Mouse (Mus musculus): ENCODE data around the gene Mocs3. TPM values are rescaled to one million over a fixed set of nuclear protein-coding genes. Genes with fewer than 3 reads are reported as not detected.

Gene Mocs3
- total RNA-seq, 2 experiments from 2014 or later, result 1.9 to 4.2 TPM

DNA sequence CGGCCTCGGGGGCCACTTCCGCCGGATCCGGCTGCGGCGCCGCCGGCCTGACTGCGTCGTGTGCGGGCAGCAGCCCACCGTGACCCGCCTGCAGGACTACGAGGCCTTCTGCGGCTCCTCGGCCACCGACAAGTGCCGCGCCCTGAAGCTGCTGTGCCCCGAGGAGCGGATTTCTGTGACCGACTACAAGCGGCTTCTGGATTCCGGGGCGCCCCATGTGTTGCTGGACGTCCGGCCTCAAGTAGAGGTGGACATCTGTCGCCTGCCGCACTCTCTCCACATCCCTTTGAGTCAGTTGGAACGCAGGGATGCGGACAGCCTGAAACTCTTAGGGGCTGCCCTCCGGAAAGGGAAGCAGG lies 1.0 kb downstream of the Mocs3 start:
- ATAC-seq (replicated peaks; ENCODE audit: low FRiP score, low TSS enrichment, poor library complexity, severe bottlenecking), result no peak

DNA sequence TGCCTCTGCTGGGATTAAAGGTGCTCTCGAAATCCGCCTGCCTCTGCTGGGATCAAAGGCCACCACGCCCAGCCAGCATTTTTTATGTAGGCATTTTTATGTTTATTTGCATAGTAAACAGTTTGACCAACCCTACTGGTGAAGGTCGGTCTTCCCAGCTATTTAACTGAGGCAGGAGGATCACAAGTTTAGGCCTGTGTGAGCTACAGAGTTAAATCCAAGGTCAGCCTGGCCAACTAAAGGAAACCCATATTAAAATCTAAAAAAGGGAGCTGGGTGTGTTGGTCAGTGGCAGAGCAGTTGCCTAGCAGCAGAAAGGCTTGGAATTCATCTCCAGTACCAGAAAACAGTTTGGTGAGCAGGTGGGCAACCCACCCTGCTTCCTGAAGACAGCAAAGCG lies 2.9 kb downstream of the Mocs3 start:
- ATAC-seq (replicated peaks; ENCODE audit: low FRiP score, low TSS enrichment, poor library complexity, severe bottlenecking), result no peak

DNA sequence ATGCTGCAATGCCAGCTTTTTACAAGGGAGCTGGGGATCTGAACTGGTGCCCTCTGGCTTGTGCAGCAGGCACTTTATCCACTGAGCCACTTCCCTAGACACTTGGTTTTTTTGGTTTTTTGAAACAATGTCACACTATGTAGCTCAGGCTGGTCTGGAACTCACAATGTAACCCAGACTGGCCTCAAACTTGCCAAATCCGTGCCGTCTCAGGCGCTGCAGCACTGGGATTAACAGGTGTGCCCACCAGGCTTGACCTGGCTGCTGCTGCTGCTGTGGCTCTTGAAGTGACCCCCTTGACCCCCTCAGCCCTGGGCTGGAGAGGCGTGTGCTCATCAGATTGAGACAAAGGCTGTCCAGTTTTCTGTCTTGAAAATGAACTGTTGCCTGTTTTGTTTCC lies 7.9 kb downstream of the Mocs3 start:
- ATAC-seq (replicated peaks; ENCODE audit: low FRiP score, low TSS enrichment, poor library complexity, severe bottlenecking), result no peak

DNA sequence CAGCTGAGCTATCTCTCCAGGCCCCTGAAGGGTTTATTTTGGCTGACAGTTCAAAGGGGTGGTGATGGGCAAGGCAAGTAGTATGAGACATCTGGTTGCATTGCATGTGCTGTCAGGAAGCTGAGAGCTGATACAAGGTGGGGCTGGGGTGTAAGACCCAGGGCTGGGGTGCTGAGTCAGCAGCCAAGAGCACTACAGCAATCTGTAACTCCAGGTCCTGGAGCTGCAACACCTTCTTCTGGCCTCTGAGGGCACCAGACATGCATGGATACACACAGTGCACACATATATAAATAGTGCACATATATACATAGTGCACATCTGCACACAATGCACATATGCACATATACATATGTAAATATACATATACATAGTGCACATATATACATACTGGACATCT lies 12.4 kb downstream of the Mocs3 start:
- peak; percentile 53; the same call in 1 of the 2 replicates for ATAC-seq (replicated peaks; ENCODE audit: low FRiP score, low TSS enrichment, poor library complexity, severe bottlenecking)

DNA sequence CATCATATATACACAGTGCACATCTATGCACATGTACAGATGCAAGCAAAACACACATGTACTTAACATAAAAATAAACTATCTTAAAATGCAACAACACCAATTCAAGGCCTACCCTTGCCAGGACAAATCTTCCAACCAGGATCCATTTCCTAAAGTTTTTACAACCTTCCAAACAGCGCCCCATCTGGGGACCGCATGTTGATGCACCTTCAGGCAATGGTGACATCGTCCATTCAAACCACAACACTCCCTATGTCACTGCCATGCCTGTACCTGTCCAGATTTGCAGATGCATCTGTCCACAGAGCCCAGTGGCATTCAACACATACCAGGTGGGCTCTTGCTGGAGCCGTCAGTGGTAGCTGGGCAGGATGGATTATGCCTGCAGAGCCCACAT lies 12.9 kb downstream of the Mocs3 start:
- ATAC-seq (replicated peaks; ENCODE audit: low FRiP score, low TSS enrichment, poor library complexity, severe bottlenecking), result no peak

DNA sequence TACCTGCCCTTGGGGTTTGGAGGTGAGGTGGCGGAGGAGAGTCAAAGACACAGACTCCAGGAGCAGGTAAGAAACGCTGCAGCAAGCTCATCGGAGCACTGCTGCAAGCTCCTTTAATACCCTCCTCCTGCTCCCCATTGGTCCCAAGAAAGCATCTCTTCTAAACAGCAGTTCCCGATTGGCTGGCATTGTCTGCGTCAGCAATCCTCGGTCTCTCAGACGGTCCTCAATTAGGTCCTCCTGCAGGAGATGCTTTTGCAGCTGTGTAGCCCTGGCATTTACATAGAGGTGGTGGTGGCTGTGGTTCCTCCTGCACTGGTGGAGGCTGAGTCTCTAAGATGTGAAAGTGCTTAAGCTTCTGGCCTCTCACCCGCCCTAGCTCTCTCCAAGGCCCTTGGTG lies 15.1 kb downstream of the Mocs3 start:
- ATAC-seq (replicated peaks; ENCODE audit: low FRiP score, low TSS enrichment, poor library complexity, severe bottlenecking), result no peak

DNA sequence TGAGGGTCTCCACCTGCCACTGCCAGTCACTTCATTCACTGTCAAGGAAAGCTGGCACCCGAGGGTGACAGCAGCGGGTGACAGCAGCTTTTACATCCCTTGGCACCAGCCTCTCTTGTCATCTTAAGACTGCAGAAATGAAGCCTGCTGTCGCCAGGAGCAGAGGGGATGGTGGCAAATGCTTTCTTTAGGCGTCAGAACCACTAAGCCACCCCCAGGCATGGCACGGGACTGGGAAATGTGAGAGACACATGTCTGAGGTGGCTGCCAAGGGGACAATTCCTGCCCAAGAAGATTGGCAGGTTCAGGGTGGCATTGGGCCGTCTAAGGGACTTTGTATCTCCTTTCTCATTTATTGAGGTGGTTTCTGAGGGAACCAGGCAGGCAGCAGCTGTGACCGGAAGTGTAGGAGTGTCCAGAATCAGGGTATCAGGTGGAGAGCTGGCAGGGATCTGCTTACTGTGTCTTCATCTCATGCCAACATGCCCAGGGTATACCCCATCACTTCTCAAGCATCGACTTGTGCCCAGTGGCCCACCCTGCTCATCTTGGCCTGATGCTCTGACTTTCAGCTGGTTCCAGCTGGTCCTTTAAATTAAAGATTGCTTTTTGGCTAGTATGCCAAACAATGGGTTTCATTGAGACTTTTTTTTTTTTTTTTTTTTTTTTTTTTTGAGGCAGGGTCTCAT lies 17.9 kb downstream of the Mocs3 start:
- no peak for ATAC-seq (replicated peaks; ENCODE audit: low FRiP score, low TSS enrichment, poor library complexity, severe bottlenecking)

DNA sequence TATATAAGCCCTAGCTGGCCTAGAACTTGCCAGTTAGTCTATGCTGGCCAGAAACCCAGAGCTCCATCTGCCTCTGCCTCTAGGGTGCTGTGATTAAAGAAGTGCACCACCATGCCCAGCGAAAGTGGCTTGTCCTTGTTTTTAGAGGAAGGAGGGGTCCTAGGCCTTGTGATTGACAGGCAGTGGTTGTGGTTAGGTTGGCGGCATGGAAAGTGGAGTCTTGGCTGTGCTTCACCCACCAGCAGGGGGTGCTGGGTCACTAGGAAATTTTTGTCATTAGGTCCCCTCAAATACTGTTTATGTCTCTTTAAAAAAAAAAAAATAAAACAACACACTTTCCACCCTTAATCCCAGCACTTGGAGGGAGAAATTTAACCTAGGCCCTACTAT lies 18.4 kb downstream of the Mocs3 start:
- ATAC-seq (replicated peaks; ENCODE audit: low FRiP score, low TSS enrichment, poor library complexity, severe bottlenecking), result peak; percentile 64

DNA sequence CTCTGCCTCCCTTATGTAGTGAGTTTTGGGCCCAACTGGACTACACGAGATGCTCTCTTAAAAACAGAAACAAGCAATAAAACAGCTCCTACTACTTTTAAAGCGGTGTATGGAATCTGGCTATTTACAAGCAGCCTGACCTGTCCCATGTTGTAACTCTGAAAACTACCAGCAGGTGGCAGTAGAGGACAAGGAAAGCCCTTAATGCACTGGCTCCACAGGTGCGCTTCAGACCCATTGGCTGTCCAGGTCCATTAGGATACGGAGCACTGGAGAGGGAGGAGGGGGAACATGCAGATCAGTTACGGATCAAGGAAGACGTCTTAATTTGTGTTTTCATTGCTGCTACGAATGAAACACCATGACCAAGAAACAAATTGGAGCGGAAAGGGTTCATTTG lies 19.8 kb downstream of the Mocs3 start:
- peak; percentile 76 for ATAC-seq (replicated peaks; ENCODE audit: low FRiP score, low TSS enrichment, poor library complexity, severe bottlenecking)

DNA sequence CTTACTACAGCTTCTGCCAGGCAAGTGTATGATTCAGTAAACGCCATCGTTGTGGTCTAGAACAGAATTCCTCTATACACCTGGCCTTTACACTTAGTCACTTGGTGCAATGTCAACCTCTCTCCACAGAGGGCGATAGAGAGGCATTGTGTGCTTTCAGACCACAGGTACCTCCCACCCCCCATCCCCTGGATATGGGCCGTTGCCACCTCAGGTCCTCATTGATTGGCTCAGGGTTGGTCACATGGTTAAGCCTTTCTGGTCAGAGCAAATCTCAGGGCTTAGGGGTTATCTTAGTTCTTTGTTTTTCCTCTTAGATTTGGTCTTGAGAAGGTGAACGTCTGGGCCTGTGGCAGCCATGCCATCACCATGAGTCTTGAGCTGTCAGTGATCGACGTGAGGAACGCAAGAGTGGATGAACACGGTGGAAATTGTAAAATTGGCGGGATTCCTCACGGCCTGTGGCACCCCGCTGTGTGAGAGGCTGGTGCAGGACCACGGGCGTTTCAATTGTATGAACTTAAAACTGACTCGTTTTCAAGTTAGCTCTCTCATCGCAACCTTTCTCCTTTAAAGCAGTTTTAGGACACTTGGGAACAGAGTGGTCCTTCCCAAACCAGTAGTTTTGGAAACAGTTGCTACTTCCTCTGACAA lies 22.3 kb downstream of the Mocs3 start:
- ATAC-seq (replicated peaks; ENCODE audit: low FRiP score, low TSS enrichment, poor library complexity, severe bottlenecking), result peak; percentile 43; the same call in 1 of the 2 replicates

DNA sequence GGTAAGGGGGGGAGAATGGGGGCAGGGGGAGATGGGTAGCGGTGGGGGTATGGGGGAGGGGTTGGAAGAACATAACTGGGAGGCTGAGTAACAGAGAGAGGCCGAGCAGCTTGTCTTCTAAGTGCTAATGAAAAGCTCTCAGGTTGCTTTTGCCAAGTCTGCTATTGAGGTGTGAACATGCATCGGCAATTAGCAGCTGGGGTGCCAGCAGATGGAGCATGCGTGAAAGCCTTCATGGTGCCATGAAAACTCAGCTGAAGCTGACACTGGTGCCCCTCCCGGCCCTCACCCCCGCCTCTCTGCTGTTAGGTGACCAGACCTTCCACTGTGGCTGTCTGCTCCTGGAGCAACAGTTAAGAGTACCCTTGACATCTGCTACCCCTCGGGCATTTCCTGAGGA lies 23.4 kb downstream of the Mocs3 start:
- ATAC-seq (replicated peaks; ENCODE audit: low FRiP score, low TSS enrichment, poor library complexity, severe bottlenecking), result no peak

DNA sequence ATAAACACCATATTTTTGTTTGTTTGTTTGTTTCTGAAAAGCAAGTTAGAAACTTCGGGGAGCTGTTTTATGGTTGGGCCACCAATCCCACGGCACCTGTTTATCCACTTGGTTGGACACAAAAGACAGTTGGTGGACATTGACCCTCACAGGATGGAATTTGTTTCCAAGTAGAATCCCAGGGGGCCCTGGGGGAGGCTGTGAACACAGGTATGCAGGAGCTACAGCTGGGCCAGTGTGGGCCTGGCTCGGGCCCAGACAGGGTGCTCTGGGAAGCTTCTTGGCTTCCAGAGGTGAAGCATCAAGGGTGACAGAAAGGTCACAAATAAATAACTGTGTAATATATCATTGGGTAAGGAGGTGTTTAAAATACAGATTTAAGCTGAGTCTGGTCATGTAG lies 26.1 kb downstream of the Mocs3 start:
- ATAC-seq (replicated peaks; ENCODE audit: low FRiP score, low TSS enrichment, poor library complexity, severe bottlenecking), result no peak

DNA sequence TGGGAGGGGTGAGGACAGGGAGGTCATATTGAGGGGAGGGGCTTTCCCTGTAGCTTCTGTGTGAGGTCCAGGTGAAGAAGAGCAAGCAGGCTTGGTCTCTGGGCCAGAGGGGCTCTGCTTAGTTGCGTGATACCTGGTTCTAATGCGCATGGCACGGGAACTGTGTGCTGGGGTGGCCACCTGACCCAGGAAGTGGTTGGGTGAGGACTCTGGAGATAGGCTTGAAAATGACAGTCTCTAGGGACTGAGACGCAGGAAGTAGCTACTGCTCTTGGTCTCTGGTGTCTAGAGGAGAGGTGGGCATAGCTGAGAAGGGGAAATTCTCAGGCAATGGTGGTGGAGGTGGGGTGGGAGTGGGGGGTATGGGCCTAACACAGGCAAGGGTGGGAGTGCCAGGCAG lies 26.8 kb downstream of the Mocs3 start:
- no peak for ATAC-seq (replicated peaks; ENCODE audit: low FRiP score, low TSS enrichment, poor library complexity, severe bottlenecking)

DNA sequence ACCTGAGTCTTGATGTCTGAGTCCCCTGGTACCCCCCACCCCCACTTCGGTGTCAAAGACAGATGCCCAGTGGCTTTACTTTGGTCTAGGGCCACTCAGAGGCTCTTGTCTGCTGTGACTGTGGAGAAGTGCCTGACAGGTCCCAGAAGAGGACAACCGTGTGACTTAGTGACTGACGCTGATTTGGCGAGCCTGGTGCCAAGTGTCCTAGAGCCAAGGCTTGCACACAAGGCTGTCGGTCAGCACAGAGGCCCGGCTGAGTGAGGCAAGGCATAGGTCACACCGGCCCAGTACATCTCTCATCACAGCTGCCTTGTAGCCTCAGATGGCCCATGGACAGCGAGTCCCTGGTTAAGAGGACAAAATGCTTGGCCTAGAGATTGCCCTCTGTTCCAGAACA lies 28.6 kb downstream of the Mocs3 start:
- no peak for ATAC-seq (replicated peaks; ENCODE audit: low FRiP score, low TSS enrichment, poor library complexity, severe bottlenecking)

DNA sequence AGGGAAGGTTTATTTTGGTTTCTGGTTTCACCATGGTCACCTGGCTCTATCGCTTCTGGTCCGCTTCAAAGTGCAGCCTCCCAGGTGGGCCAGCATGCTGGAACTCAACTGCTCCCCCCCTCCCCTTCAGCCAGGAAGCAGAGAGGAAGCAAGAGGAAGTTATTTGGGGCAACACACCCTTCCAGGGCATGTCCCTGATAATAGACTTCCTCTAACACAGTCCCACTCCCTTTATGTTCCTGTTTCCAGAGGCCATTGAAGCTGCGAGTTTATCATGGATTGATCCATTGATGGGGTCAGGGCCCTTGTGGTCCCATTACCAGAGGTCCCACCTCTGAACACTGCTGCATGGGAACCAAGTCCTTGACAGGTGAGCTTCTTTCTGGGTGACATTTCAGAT lies 29.7 kb downstream of the Mocs3 start:
- ATAC-seq (replicated peaks; ENCODE audit: low FRiP score, low TSS enrichment, poor library complexity, severe bottlenecking), result no peak

DNA sequence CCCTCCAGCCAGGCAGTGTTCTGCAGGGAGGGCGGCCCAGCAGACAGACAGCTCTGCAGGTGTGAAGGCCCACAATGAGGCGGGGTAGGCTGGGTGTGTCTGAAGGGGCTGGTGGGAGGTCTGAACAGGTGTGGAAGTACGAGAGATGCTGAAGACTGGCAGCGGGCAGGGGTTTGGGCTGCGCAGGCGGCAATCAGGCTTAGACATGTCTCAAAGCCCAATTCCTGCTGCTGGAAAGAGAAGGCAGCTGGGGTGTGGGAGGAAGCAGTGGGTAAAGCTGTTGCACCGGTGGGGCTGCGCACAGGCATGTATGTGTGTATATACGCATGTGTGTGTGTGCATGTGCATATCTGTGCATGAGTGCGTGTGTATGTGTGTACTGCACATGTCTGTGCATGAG lies 30.5 kb downstream of the Mocs3 start:
- no peak for ATAC-seq (replicated peaks; ENCODE audit: low FRiP score, low TSS enrichment, poor library complexity, severe bottlenecking)

DNA sequence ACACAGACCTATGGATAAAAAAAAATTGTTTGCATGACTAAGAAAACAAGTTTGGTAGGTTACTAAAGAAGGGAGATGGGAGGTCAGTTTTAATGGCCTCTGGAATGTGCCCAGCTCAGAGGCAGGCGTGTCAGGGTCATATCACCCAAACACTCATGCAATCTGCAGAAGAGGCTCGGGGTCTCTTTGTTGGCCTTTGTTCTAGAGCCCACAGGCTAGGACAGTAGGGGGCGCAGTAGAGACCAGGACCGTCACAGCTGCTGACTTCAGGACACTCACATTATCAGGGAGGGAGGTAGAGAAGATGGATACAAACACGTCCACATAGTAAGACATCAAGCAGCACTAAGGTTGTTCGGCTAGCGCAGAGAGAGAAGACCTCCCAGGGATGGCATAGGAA lies 37.6 kb downstream of the Mocs3 start:
- ATAC-seq (replicated peaks; ENCODE audit: low FRiP score, low TSS enrichment, poor library complexity, severe bottlenecking), result no peak

DNA sequence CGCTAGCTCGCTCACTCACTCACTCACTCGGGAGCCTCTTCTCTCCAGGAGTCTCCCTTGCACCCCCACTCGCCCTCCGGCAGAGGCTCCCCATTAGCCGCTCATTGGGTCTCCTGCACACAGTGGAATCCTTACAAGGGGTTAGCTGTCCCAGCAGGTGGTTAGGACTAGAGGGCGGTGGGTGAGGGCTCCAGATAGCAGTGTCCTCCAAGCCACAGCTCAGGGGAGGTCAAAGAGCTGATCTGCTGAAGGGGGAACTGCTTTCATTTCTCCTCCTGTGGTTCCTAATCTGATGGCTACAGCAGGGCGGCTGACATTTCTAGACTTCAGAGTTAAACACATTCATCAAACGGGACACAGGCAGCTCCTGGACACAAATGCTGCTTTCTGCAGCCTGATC lies 43.0 kb downstream of the Mocs3 start:
- ATAC-seq (replicated peaks; ENCODE audit: low FRiP score, low TSS enrichment, poor library complexity, severe bottlenecking), result peak; percentile 78

DNA sequence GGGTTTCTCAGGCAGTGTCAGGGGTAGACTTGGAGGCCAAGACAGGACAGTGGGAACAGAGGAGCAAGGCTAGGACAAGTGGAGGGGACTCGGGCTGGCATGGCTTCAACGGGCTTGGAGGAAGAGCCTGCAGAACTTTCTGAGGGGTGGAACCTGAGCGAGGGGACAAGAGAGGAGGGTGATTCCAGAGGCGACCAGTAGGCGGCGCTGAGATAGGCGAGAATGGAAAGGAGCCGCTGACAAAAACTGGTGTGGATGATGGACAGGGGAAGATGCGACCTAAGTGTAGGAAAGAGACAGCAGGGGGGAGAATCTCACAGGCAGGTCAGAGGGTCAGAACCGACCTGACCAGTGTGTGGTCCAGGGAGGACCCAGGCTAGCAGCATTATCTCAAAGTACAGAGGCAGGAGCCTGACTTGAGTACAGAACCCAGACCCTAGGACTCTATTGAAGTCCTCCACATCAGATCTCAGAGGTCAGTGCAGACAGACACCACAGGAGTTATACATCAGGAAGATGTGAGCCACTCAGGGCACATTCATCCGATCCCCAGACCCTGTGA lies 44.0 kb downstream of the Mocs3 start:
- ATAC-seq (replicated peaks; ENCODE audit: low FRiP score, low TSS enrichment, poor library complexity, severe bottlenecking), result peak; percentile 67

DNA sequence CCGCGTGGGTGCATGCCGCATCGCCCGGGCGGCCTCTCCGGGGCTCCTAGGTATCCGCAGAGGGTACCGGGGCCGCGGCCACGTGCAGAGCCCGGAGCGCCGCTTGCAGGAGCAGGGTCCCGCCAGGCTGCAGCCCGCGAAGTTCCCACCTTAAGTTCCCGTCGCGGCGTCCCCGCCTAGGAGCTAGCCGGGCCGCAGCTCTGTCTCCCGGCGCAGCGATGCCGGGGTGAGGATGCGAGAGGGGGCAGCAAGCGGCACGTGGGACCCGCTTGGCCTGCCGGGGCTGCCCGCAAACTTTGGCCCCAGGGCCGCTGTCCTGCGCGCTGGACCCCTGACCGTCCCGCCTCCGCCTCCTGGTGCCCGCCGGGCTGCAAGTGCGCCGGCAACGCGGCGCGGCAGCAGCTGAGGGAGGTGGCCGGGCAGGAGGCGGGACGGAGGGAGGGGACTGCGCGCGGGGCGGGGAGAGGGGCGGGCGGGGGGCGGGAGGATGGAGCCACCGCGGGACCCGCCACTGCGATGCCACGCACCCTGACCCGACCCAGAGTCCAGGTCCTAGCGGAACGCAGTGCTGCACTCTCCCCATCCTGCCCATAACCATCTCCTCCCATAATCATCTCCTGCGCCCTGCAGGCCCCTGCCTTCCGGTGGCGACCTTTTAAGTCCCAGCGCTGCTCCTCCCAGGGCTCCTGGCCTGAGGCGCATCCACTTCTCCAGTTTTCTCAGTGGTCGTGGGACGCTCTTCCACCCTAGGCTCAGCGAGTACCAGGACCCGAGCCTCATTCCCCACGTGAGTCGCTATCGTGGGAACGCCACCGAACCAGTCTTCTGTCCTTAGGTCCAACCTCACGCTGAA lies 50.5 kb downstream of the Mocs3 start:
- 0 out of 2 replicates have a peak, but pooled peaks have one; percentile 19 for ATAC-seq (replicated peaks; ENCODE audit: low FRiP score, low TSS enrichment, poor library complexity, severe bottlenecking)

Measured in megakaryocyte-erythroid progenitor cell, adult 5-6 weeks (primary cell).